In the genomic region with DNA sequence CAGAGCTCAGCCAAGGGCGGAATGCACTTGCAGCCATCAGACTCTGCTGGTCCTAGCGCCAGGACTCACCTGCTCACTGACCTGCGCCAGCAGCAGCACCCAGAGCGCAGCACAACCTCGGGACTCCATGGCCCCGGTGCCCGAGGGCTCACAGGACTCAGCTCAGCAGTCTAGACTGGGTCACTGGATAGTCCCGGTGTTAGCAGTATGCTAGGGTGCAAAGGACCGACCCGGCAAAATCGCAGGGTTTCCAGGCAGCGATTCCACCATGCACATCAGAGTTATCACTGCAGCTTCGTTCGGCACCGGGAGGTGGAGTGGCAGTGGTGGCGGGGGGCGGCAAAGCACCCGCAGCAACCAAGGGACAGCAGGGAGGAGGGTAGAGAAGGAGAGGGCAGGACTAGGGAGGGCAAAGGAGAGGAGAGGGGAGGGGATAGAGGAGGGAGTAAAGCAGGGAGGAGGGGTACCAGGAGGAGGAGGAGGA, we compare ENCODE assay signal across 8 mouse cellular contexts. TPM values are rescaled to one million over a fixed set of nuclear protein-coding genes. Genes with fewer than 3 reads are reported as not detected.
A peak's percentile ranks its signal among the peaks of the same experiment; 100 is the strongest.
DNase-seq lines count a peak whose midpoint lies in the region; ATAC-seq and TF ChIP-seq lines count a peak whose summit lies in the region.

Gene Adamts16, minus strand, starts transcription at position 391 of the 484 bp plus-strand sequence.

- peak within 1 kb of the TSS; percentile 59 for H3K4me3 ChIP-seq in left cerebral cortex, adult 2 months
- H3K4me3 ChIP-seq in embryonic facial prominence, embryonic 12.5 days, result peak within 1 kb of the TSS; percentile 23
- peak within 1 kb of the TSS; percentile 44 for H3K4me3 ChIP-seq in kidney, embryonic 14.5 days (ENCODE audit: low read length)
- H3K4me3 ChIP-seq in midbrain, postnatal 0 days (ENCODE audit: low read depth, low read length), result peak within 1 kb of the TSS; percentile 58

- no peak within 1 kb of the TSS for H3K9ac ChIP-seq in embryonic facial prominence, embryonic 12.5 days
- peak within 1 kb of the TSS; percentile 59 for H3K9ac ChIP-seq in kidney, embryonic 14.5 days (ENCODE audit: low read depth, low read length)
- peak within 1 kb of the TSS; percentile 68 for H3K9ac ChIP-seq in midbrain, postnatal 0 days (replicated peaks; ENCODE audit: low read length, poor library complexity, severe bottlenecking)

- ATAC-seq in embryonic facial prominence, embryonic 12.5 days (ENCODE audit: insufficient number of reproducible peaks, insufficient read depth, low FRiP score, low TSS enrichment), result no peak
- peak; percentile 70 for ATAC-seq in kidney, embryonic 14.5 days (ENCODE audit: low FRiP score, low TSS enrichment)
- ATAC-seq in midbrain, postnatal 0 days (ENCODE audit: low FRiP score), result peak; percentile 76

- intact Hi-C loops in left cerebral cortex, adult 2 months (cut with DNase I), result loop anchor here (5.0 kb wide), 1 partner anchor 74 kb away; no protein-coding TSS in a partner anchor
- intact Hi-C loops in left cerebral cortex, postnatal 25 days (cut with DNase I), result loop anchor here (2.0 kb wide), 1 partner anchor 161 kb away; no protein-coding TSS in a partner anchor

- peak within 1 kb of the TSS; percentile 44 for H3K4me2 ChIP-seq in embryonic facial prominence, embryonic 12.5 days (replicated peaks)
- peak within 1 kb of the TSS; percentile 65 for H3K4me2 ChIP-seq in kidney, embryonic 14.5 days (replicated peaks; ENCODE audit: low read depth, low read length)
- H3K4me2 ChIP-seq in midbrain, postnatal 0 days (ENCODE audit: low read depth, low read length, poor library complexity, severe bottlenecking), result peak within 1 kb of the TSS; percentile 89

- no peaks in the 10 kb centered on the region for H3K36me3 ChIP-seq in embryonic facial prominence, embryonic 12.5 days
- no peaks in the 10 kb centered on the region for H3K36me3 ChIP-seq in kidney, embryonic 14.5 days (ENCODE audit: control insufficient read depth, insufficient read depth, low read length)
- no peaks in the 10 kb centered on the region for H3K36me3 ChIP-seq in midbrain, postnatal 0 days (ENCODE audit: insufficient read depth, low read length)

- no peaks in the 10 kb centered on the region for H3K9me3 ChIP-seq in embryonic facial prominence, embryonic 12.5 days
- no peaks in the 10 kb centered on the region for H3K9me3 ChIP-seq in kidney, embryonic 14.5 days (ENCODE audit: control insufficient read depth, low read length)
- no peaks in the 10 kb centered on the region for H3K9me3 ChIP-seq in midbrain, postnatal 0 days (ENCODE audit: low read length)

- peak; percentile 19 to 22 for DNase-seq in left cerebral cortex, adult 2 months (ENCODE audit: extremely low spot score in 1 of 2, low spot score in 2 of 2)
- DNase-seq in left cerebral cortex, postnatal 25 days (ENCODE audit: low spot score in 2 of 2), result no peak
- DNase-seq in midbrain, postnatal 0 days (ENCODE audit: low spot score), result peak; percentile 19
- DNase-seq in frontal cortex, postnatal 10 days (ENCODE audit: low spot score in 2 of 2), result no peak
- no peak for DNase-seq in ovary, postnatal 14 days (ENCODE audit: low spot score)
- DNase-seq in spleen, adult 18-20 months, result no peak

- H3K4me1 ChIP-seq in embryonic facial prominence, embryonic 12.5 days, result no peaks in the 10 kb centered on the region
- peaks cover 11% of the 10 kb centered on the region; the same call in 1 of the 2 replicates for H3K4me1 ChIP-seq in kidney, embryonic 14.5 days (ENCODE audit: control insufficient read depth, insufficient read depth, low read length)
- no peaks in the 10 kb centered on the region for H3K4me1 ChIP-seq in midbrain, postnatal 0 days (ENCODE audit: insufficient read depth, low read length)

- TF ChIP-seq CTCF in left cerebral cortex, adult 2 months (IDR thresholded peaks at IDR 0.05), result no peak; the same call in none of the 2 replicates
- peak; percentile 62 for TF ChIP-seq CTCF in midbrain, postnatal 0 days (IDR thresholded peaks at IDR 0.05)

- 2% methylated on average over 18 of the region's 18 CpGs for WGBS in embryonic facial prominence, embryonic 12.5 days
- WGBS in kidney, embryonic 14.5 days, result under 1% methylated on average over 18 of the region's 18 CpGs
- WGBS in midbrain, postnatal 0 days, result under 1% methylated on average over 17 of the region's 18 CpGs

- peak within 1 kb of the TSS; percentile 84 for H3K27ac ChIP-seq in left cerebral cortex, adult 2 months
- no peak within 1 kb of the TSS for H3K27ac ChIP-seq in embryonic facial prominence, embryonic 12.5 days
- 0 out of 2 replicates have a peak within 1 kb of the TSS, but pooled peaks have one; percentile 5 for H3K27ac ChIP-seq in kidney, embryonic 14.5 days (ENCODE audit: low read depth, low read length)
- H3K27ac ChIP-seq in midbrain, postnatal 0 days (ENCODE audit: low read depth, low read length), result peak within 1 kb of the TSS; percentile 39

- H3K27me3 ChIP-seq in embryonic facial prominence, embryonic 12.5 days, result peaks cover 31% of the 10 kb centered on the region
- peaks cover 5% of the 10 kb centered on the region; the same call in 1 of the 2 replicates for H3K27me3 ChIP-seq in kidney, embryonic 14.5 days (ENCODE audit: control insufficient read depth, insufficient read depth, low read length)
- H3K27me3 ChIP-seq in midbrain, postnatal 0 days (ENCODE audit: insufficient read depth, low read length), result no peaks in the 10 kb centered on the region

RNA-seq across cellular contexts. Expression of gene Adamts16, which starts in this region (rescaled TPM):
- 1 to 10 TPM; 5.5 to 5.7 TPM for total RNA-seq in left cerebral cortex, adult 2 months (2021)
- total RNA-seq in left cerebral cortex, postnatal 25 days (2021), result 1 to 10 TPM; 4.4 to 4.7 TPM
- polyA plus RNA-seq in embryonic facial prominence, embryonic 12.5 days (2016; fragmentation: Nextera tagmentation; extraction: Ambion mirVana), result 0.88 and 1.3 TPM in 2 replicates
- polyA plus RNA-seq in kidney, embryonic 14.5 days (2014; fragmentation: Nextera tagmentation; extraction: Ambion mirVana), result 6.6 and 11.2 TPM in 2 replicates
- 4.8 and 5.6 TPM in 2 replicates for total RNA-seq in midbrain, postnatal 0 days (2014; rRNA removed)
- 2.0 and 2.2 TPM in 2 replicates for polyA plus RNA-seq in midbrain, postnatal 0 days (2015; fragmentation: Nextera tagmentation; extraction: Ambion mirVana)

Comparison
In these comparisons a context has a peak if more than half of its experiments do, and no peak if none do; other contexts are left out.
1. DNase-seq: peak in left cerebral cortex, adult 2 months (2 of 2) and midbrain, postnatal 0 days (single experiment); none in left cerebral cortex, postnatal 25 days (0 of 2), frontal cortex, postnatal 10 days (0 of 2), ovary, postnatal 14 days (single experiment) and spleen, adult 18-20 months (0 of 2).
2. Peak in every context shown above with its lines, with median percentiles within 50 percentile points of each other: H3K4me3 ChIP-seq and H3K4me2 ChIP-seq.